Mouse (Mus musculus) midbrain, embryonic 13.5 days (tissue): ENCODE data around the gene Ptpa. TPM values are rescaled to one million over a fixed set of nuclear protein-coding genes. Genes with fewer than 3 reads are reported as not detected.
A peak's percentile ranks its signal among the peaks of the same experiment; 100 is the strongest.

Experiments
- ATAC-seq: fragments of 200-750 bp; cut with Nextera tagmentation; 2 replicates; pipeline ENCODE4 v1.8.0; 2017; ENCODE audit warnings: mild to moderate bottlenecking, moderate TSS enrichment, moderate library complexity
- H3K27ac ChIP-seq: fragments of 300-500 bp; sonication (generic); 2 replicates; pipeline ENCODE4 v1.5.1; 2015; ENCODE audit warnings: inconsistent platforms, mild to moderate bottlenecking, moderate library complexity
- H3K27me3 ChIP-seq: fragments of 300-500 bp; sonication (generic); 2 replicates; pipeline ENCODE4 v1.6.1; 2015; ENCODE audit warnings: mild to moderate bottlenecking, inconsistent platforms
- H3K36me3 ChIP-seq: fragments of 300-500 bp; sonication (generic); 2 replicates; pipeline ENCODE4 v1.6.1; 2015; ENCODE audit warnings: mild to moderate bottlenecking, inconsistent platforms
- H3K4me1 ChIP-seq: fragments of 300-500 bp; sonication (generic); replicated peaks from 2 replicates; pipeline ENCODE4 v1.6.1; 2015; ENCODE audit warnings: inconsistent platforms
- H3K4me2 ChIP-seq: fragments of 300-500 bp; sonication (generic); replicated peaks from 2 replicates; pipeline ENCODE4 v1.6.1; 2015; ENCODE audit warnings: moderate library complexity, mild to moderate bottlenecking, inconsistent platforms
- H3K4me3 ChIP-seq: fragments of 300-500 bp; sonication (generic); replicated peaks from 2 replicates; pipeline ENCODE4 v1.5.1; 2015; ENCODE audit warnings: mild to moderate bottlenecking, inconsistent platforms
- H3K9ac ChIP-seq: fragments of 300-500 bp; sonication (generic); replicated peaks from 2 replicates; pipeline ENCODE4 v1.6.1; 2015; ENCODE audit warnings: mild to moderate bottlenecking, inconsistent platforms
- H3K9me3 ChIP-seq: fragments of 300-500 bp; sonication (generic); 2 replicates; pipeline ENCODE4 v1.6.1; 2016; ENCODE audit warnings: mild to moderate bottlenecking, inconsistent platforms
- WGBS: fragments of 180-500 bp; shearing (Covaris S2); methylation state at CpG from one replicate; pipeline ENCODE4 v1.1.7; 2015; 5-methylcytosine and 5-hydroxymethylcytosine counted together
- polyA plus RNA-seq: library from polyadenylated mRNA; unstranded; fragments of >200 nt; fragmentation: Nextera tagmentation; extraction: Ambion mirVana; gene quantifications from 2 replicates; pipeline ENCODE4 v1.2.1, GENCODE M21; 2015

Ptpa gene
- polyA plus RNA-seq, 1 experiment from 2014 or later: 134 TPM

DNA sequence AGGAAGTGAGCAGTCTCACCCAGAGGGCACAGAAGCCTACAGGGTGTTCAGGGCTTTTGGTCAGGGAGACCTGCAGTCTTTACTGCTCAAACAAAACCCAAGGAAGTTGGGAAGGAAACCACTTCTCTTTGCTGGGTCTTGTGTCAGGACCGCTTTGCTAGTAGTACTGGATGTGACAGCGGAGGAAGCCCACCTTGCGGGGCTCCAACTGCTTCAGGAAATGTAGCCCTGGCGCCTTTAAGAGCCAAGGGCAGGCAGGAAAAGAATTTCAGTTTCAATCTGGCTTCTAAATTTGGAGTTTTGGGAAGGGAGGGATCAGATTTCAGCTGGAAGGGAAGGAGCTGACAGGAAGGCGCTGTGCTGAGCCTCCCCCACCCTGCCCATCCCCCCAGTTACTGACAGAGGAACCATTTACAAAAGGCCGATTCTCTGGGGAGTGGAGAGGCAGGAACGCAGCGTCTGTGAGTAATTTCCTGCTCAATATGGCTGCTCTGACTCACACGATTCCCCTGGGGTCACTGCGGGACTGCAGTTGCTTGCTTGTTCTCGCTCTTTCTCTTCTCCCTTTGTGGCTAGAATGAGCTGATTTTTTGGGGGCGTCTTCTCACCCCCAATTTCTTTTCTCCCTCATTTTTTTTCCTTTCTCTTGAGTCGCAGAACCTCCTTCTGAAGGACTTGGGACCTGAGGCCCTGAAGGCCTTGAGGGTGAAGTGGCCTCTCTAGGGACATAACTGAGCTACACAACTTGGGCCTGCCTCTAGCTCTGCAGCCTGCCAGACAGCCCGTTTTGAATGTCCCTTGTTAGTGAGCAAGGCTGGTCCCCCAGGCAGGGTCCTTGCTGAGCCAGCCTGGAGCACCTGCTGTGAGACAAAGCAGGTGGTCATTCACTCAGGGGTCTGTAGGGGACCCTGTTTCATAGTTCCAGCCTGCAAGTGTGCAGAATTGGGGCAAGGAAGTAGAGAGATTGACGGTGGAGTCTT is 26.0 kb downstream of the Ptpa start:
- peak; percentile 62 for ATAC-seq
- Histone ChIP-seq H3K4me1 (peaks cover 52% of the 10 kb centered on the region), H3K9ac (peak overlapping the region; percentile 57), H3K36me3 (peaks cover 71% of the 10 kb centered on the region), H3K4me2 (peak overlapping the region; percentile 39), H3K27me3 (no peaks in the 10 kb centered on the region), H3K4me3 (peak overlapping the region; percentile 7), H3K27ac (peak overlapping the region; percentile 97), H3K9me3 (no peaks in the 10 kb centered on the region)
- 3% methylated on average over 15 of the region's 15 CpGs for WGBS

DNA sequence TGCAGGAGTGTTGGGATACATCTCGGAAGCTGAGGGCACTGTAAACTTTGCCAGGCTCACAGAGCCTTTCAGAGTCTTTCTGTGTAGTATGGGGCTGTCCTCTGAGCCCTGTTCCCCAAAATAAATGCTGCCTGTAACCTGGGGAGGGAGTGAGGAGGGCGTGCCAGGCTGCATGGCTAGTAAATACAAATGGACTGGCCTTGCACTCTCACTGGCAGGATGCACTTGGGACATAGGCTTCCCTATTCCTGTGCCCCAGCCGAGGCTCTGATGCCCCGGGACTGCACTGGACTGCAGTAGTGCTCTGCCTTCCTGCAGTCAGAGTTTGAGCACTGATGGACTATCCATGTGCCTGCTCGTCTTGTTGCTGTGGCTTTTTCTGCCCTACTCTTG is 26.7 kb downstream of the Ptpa start:
- no peak for ATAC-seq
- no peaks in the 10 kb centered on the region for H3K27me3 ChIP-seq
- H3K27ac ChIP-seq: peak overlapping the region; percentile 97
- H3K9ac ChIP-seq: peak overlapping the region; percentile 57
- no peaks in the 10 kb centered on the region for H3K9me3 ChIP-seq
- H3K36me3 ChIP-seq: peaks cover 73% of the 10 kb centered on the region
- no peak overlapping the region for H3K4me3 ChIP-seq
- H3K4me1 ChIP-seq: peaks cover 52% of the 10 kb centered on the region
- H3K4me2 ChIP-seq: peak overlapping the region; percentile 39; the same call in 1 of the 2 replicates
- WGBS: 63% methylated on average over 5 of the region's 5 CpGs

DNA sequence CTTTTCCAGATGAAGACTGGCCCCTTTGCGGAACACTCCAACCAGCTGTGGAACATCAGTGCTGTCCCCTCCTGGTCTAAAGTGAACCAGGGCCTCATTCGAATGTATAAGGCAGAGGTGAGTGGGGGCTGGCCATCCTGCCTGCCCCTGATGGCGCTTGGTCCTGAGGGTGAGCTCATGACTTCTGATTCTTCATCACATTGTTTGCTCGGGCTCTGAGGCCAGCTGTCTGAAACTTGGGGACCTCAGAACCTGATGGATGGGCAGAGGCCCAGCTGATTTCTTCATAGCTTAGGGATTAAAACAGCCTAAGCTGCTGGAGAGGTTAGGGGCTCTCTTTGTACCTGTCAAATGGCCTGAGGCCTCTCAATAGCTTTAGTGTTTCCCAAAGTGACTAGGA is 27.4 kb downstream of the Ptpa start:
- no peak overlapping the region for H3K4me2 ChIP-seq
- H3K9me3 ChIP-seq: no peaks in the 10 kb centered on the region
- peaks cover 52% of the 10 kb centered on the region for H3K4me1 ChIP-seq
- ATAC-seq: no peak
- peaks cover 71% of the 10 kb centered on the region for H3K36me3 ChIP-seq
- H3K9ac ChIP-seq: peak overlapping the region; percentile 57
- H3K4me3 ChIP-seq: no peak overlapping the region
- H3K27me3 ChIP-seq: no peaks in the 10 kb centered on the region
- WGBS: 61% methylated on average over 4 of the region's 4 CpGs
- H3K27ac ChIP-seq: peak overlapping the region; percentile 97

DNA sequence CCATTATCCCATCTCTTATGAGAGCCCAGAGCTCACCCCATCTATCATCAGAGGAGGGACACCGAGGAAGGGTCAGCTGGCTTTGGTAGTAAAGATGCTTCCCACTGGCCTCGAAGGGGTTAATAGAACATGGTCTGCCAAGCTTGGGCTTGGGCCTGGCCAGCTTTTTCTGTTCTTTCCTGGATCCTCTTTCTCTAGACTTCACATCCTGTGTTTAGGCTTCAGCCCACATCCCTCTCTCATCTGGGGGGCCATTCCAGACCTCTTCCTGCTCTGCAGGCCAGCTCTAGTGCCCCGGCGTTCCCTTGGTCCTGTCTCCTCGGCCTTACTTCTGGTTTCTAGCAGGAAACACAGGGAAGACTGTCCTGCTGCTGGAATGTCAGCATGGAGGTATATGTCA is 28.2 kb downstream of the Ptpa start:
- Histone ChIP-seq H3K27ac (0 out of 2 replicates have a peak overlapping the region, but pooled peaks have one; percentile 48), H3K27me3 (no peaks in the 10 kb centered on the region), H3K9me3 (no peaks in the 10 kb centered on the region), H3K4me2 (no peak overlapping the region), H3K4me3 (no peak overlapping the region), H3K9ac (no peak overlapping the region), H3K36me3 (peaks cover 70% of the 10 kb centered on the region), H3K4me1 (peaks cover 52% of the 10 kb centered on the region)
- no peak for ATAC-seq
- 90% methylated on average over 5 of the region's 5 CpGs for WGBS

DNA sequence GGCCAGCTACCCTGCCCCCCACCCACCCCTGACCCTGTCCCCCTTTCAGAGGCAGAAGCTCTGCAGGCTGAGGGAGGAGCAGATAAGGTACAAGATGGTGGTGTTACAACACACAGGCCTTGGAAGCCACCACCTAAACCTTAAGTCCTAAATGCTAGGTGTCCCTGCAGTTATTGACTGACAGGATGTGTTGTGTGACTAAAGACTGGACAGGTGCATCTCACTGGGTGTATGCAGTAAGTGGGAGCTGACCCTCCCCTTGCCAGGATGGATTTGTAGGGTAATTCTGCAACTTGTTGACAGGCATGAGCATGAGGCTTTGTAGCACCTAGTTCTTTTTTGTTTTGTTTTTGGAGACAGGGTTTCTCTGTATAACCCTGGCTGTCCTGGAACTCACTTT is 28.6 kb downstream of the Ptpa start:
- Histone ChIP-seq H3K4me1 (peaks cover 52% of the 10 kb centered on the region), H3K4me2 (no peak overlapping the region), H3K36me3 (peaks cover 70% of the 10 kb centered on the region), H3K27me3 (no peaks in the 10 kb centered on the region), H3K27ac (0 out of 2 replicates have a peak overlapping the region, but pooled peaks have one; percentile 53), H3K9me3 (no peaks in the 10 kb centered on the region), H3K9ac (no peak overlapping the region), H3K4me3 (no peak overlapping the region)
- no peak for ATAC-seq

DNA sequence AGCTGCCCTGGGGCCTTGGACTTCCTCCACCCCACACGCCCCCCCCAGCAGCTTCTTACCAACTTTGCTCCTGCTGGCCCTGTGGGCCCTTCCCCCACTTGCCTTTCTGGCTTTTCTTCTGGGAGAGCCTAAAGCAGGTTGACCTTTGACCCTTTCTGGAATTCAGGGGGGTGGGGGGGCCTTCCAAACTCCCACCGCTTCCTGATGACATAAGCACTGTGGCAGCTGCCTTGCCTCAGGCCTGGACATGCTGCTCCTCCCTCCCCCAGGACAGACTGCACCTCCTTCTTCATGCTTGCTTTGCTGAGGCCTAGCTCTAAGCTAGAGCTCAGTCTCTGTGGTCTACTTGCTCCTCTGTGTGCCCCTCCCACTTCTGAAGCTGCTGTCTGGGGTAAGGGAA is 29.5 kb downstream of the Ptpa start:
- H3K9ac ChIP-seq: peak overlapping the region; percentile 44; the same call in 1 of the 2 replicates
- H3K4me3 ChIP-seq: no peak overlapping the region
- H3K27ac ChIP-seq: peak overlapping the region; percentile 53
- peaks cover 71% of the 10 kb centered on the region for H3K36me3 ChIP-seq
- no peaks in the 10 kb centered on the region for H3K27me3 ChIP-seq
- H3K9me3 ChIP-seq: no peaks in the 10 kb centered on the region
- WGBS: 21% methylated on average over 2 of the region's 2 CpGs
- H3K4me1 ChIP-seq: peaks cover 47% of the 10 kb centered on the region
- H3K4me2 ChIP-seq: no peak overlapping the region
- ATAC-seq: no peak

DNA sequence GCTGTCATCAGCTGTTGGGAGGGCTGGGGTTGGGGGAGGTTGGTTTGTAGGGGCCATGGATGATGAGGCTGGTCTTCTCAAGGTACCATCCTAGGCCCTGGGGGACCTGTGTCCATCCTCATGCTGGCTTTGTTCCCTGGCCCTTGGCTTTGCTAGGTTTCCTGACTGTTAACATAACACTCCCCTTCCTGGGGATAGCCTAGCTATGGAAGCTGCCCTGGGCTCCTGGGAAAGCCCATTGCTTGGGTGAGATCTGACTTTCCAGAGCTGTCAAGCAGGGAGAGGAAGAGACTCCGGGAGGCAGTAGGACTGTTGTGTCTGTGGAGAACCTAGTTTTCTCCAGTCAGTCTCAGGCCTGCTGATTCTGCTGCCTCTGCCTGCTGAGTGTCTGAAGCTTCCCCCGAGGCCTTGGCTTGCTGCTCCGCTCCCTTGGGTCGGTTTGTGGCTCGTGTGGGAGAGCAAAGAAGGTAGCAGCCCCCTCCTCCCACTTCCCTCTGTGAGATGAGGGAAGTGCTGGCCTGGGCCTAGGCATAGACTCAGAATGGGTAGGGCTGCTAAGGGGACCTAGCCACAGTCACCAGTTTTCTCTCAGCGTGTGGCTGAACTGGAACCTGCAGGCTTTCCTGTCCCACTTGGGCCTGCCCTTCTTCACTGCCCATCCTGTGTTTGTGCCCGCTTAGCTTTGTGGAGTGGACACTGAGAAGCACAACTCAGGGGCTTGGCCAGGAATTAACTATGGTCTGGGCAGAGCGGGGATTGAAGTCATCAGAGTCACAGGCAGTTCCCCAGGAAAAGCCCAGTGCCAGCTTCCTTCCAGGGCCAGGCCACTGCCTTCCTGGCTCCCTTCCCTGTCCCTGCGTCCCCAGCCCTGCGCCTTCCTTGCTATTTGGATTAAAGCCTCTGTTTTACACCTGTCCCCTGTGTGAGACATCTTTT is 31.3 kb downstream of the Ptpa start:
- peaks cover 28% of the 10 kb centered on the region for H3K4me1 ChIP-seq
- no peak overlapping the region for H3K4me2 ChIP-seq
- no peak overlapping the region for H3K9ac ChIP-seq
- H3K27me3 ChIP-seq: no peaks in the 10 kb centered on the region
- ATAC-seq: no peak
- peak overlapping the region; percentile 9; the same call in 1 of the 2 replicates for H3K27ac ChIP-seq
- no peak overlapping the region for H3K4me3 ChIP-seq
- 90% methylated on average over 10 of the region's 10 CpGs for WGBS
- H3K9me3 ChIP-seq: no peaks in the 10 kb centered on the region
- H3K36me3 ChIP-seq: peaks cover 74% of the 10 kb centered on the region

DNA sequence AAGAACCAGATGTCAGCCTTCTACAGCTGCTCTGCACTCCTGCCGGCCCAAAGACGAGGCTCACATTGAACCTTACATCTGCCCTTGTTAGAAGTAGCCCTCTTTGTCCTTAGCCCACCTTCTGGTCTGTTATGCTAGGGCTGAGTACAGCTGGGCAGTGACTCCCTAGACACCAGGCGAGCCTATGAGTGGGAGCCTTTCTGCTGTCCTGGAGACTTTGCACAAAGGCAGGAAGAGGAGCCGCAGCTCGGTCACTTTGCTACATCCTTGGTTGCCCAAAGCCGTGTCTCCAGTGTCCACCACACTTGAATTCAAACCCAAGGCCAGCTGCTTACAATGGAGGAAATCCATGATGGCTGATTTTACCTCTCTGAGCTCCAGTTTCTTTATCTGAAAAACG is 32.5 kb downstream of the Ptpa start:
- H3K4me3 ChIP-seq: no peak overlapping the region
- 94% methylated on average over 7 of the region's 7 CpGs for WGBS
- H3K9me3 ChIP-seq: no peaks in the 10 kb centered on the region
- peaks cover 16% of the 10 kb centered on the region for H3K4me1 ChIP-seq
- H3K9ac ChIP-seq: no peak overlapping the region
- no peak for ATAC-seq
- no peak overlapping the region for H3K27ac ChIP-seq
- no peaks in the 10 kb centered on the region for H3K27me3 ChIP-seq
- H3K36me3 ChIP-seq: peaks cover 69% of the 10 kb centered on the region
- no peak overlapping the region for H3K4me2 ChIP-seq

DNA sequence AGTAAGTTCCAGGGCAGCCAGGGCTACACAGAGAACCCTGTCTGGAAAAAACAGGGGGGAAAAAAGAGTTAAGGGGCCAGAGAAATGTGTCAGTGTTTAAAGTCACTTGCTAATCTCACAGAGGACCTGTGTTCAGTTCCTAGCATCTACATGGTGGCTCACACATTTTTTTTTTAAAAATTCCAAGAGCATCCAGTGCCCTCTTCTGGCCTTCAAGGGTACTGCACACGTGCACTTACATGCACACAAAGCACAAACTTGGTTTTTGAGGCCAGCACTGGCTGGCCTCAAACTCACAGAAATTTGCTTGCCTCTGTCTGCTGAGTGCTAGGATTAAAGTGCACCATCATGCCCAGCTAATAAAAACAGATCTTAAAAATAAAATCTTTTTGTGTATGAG is 34.7 kb downstream of the Ptpa start:
- H3K27ac ChIP-seq: no peak overlapping the region
- peaks cover 47% of the 10 kb centered on the region for H3K36me3 ChIP-seq
- whole genome bisulfite sequencing: 61% methylated on average over 1 of the region's 1 CpGs
- no peaks in the 10 kb centered on the region for H3K9me3 ChIP-seq
- ATAC-seq: no peak
- no peak overlapping the region for H3K4me2 ChIP-seq
- H3K4me1 ChIP-seq: peaks cover 3% of the 10 kb centered on the region
- H3K27me3 ChIP-seq: no peaks in the 10 kb centered on the region
- H3K4me3 ChIP-seq: no peak overlapping the region
- no peak overlapping the region for H3K9ac ChIP-seq

DNA sequence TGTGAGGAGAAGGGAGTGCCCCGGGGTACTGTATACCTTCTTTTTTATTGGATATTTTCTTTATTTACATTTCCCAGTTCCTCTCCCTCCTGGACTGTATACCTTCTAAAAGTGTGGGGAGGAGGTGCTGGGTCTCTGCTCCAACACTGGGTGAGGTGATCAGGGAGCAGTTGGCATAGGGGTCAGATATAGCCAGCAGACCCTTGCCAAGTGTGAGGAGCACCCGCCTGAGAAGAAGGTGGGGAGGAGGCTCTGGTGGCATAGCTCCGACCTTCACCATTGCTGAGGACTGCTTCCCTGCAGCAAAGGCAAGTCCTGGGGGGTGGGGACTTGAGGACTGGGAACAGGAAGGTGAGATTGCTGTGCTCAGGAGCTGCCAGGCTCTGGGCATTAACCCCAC is 35.7 kb downstream of the Ptpa start:
- H3K9me3 ChIP-seq: no peaks in the 10 kb centered on the region
- no peak overlapping the region for H3K9ac ChIP-seq
- H3K4me1 ChIP-seq: peaks cover 2% of the 10 kb centered on the region; the same call in 1 of the 2 replicates
- H3K27ac ChIP-seq: no peak overlapping the region
- ATAC-seq: no peak
- 94% methylated on average over 3 of the region's 3 CpGs for WGBS
- H3K4me3 ChIP-seq: no peak overlapping the region
- H3K36me3 ChIP-seq: peaks cover 37% of the 10 kb centered on the region
- H3K4me2 ChIP-seq: no peak overlapping the region
- H3K27me3 ChIP-seq: no peaks in the 10 kb centered on the region

DNA sequence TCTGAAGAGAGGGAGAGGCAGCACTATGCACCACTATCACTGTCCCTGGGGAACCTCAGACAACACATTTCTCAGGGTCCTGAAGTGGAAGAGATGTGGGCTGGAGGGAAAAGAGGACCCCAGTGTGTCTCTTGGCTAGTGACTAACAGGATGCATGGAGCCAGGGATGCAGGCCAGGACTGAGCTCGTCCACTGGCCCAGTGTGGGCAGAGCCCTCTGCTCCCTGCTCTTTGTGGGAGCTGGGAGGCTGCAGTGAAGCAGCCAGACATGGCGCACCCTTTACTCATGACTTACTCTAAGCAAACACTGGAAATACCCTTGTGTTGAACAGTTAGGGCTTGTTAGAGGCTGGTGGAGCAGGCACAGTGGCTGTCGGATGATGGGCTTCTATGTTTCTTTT is 37.7 kb downstream of the Ptpa start:
- Histone ChIP-seq H3K9me3 (no peaks in the 10 kb centered on the region), H3K4me1 (peaks cover 6% of the 10 kb centered on the region; the same call in 1 of the 2 replicates), H3K4me2 (no peak overlapping the region), H3K9ac (no peak overlapping the region), H3K4me3 (no peak overlapping the region), H3K36me3 (peaks cover 19% of the 10 kb centered on the region), H3K27me3 (no peaks in the 10 kb centered on the region), H3K27ac (0 out of 2 replicates have a peak overlapping the region, but pooled peaks have one; percentile 20)
- WGBS: 86% methylated on average over 3 of the region's 3 CpGs
- ATAC-seq: no peak

DNA sequence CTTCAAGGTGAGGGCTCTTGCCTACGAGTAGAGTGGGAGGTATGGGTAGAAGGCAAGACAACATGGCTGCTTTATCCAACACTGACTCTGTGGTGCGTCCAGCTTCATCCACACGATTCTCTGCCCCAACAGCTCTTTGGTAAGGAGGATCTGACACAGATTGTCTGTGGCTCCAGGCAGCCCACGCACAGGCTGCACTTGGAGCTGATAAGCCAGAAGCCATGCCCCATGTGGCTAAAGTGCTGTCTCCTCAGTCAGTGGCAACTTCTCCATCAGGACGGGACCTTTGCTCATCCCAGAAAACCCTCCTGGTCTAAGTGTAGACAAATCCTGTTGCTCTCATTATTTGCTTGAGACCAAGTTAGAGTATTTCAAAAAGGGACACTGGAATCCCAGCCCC is 38.7 kb downstream of the Ptpa start:
- H3K27ac ChIP-seq: no peak overlapping the region
- ATAC-seq: no peak
- no peak overlapping the region for H3K4me3 ChIP-seq
- H3K9ac ChIP-seq: no peak overlapping the region
- H3K9me3 ChIP-seq: no peaks in the 10 kb centered on the region
- no peak overlapping the region for H3K4me2 ChIP-seq
- peaks cover 13% of the 10 kb centered on the region for H3K36me3 ChIP-seq
- H3K27me3 ChIP-seq: no peaks in the 10 kb centered on the region
- H3K4me1 ChIP-seq: peaks cover 6% of the 10 kb centered on the region; the same call in 1 of the 2 replicates
- WGBS: 81% methylated on average over 5 of the region's 5 CpGs
